Mouse (Mus musculus) hindbrain, embryonic 11.5 days (tissue): ENCODE measurements around the gene Drosha. TPM values are rescaled to one million over a fixed set of nuclear protein-coding genes. Genes with fewer than 3 reads are reported as not detected.

ENCODE experiments used
- ATAC-seq: fragments of 200-750 bp; cut with Nextera tagmentation; 2 replicates; pipeline ENCODE4 v1.8.0; 2017; ENCODE audit warnings: mild to moderate bottlenecking, moderate TSS enrichment, moderate library complexity; ENCODE audit not compliant: low FRiP score
- DNase-seq: peaks from one replicate; pipeline ENCODE4 v3.0.0-alpha.2; 2015; ENCODE audit warnings: low spot score
- H3K27ac ChIP-seq: fragments of 300-500 bp; sonication (generic); 2 replicates; pipeline ENCODE4 v1.5.1; 2014; ENCODE audit warnings: mild to moderate bottlenecking, low read depth, low read length
- H3K27me3 ChIP-seq: fragments of 300-500 bp; sonication (generic); 2 replicates; pipeline ENCODE4 v1.6.1; 2014; ENCODE audit warnings: mild to moderate bottlenecking, low read length, moderate library complexity, mixed read lengths; ENCODE audit not compliant: control insufficient read depth, insufficient read depth
- H3K36me3 ChIP-seq: fragments of 300-500 bp; sonication (generic); 2 replicates; pipeline ENCODE4 v1.6.1; 2014; ENCODE audit warnings: mild to moderate bottlenecking, low read length, moderate library complexity, mixed read lengths; ENCODE audit not compliant: control insufficient read depth, insufficient read depth
- H3K4me1 ChIP-seq: fragments of 300-500 bp; sonication (generic); replicated peaks from 2 replicates; pipeline ENCODE4 v1.6.1; 2014; ENCODE audit warnings: low read length, mixed read lengths; ENCODE audit not compliant: control insufficient read depth, insufficient read depth
- H3K4me2 ChIP-seq: fragments of 300-500 bp; sonication (generic); replicated peaks from 2 replicates; pipeline ENCODE4 v1.6.1; 2014; ENCODE audit warnings: mild to moderate bottlenecking, low read depth, low read length
- H3K4me3 ChIP-seq: fragments of 300-500 bp; sonication (generic); 2 replicates; pipeline ENCODE4 v1.5.1; 2014; ENCODE audit warnings: low read depth, low read length
- H3K9ac ChIP-seq: fragments of 300-500 bp; sonication (generic); 2 replicates; pipeline ENCODE4 v1.6.1; 2014; ENCODE audit warnings: low read depth, low read length
- H3K9me3 ChIP-seq: fragments of 300-500 bp; sonication (generic); 2 replicates; pipeline ENCODE4 v1.6.1; 2016; ENCODE audit warnings: low read length; ENCODE audit not compliant: control insufficient read depth
- WGBS: fragments of 180-500 bp; shearing (Covaris S2); extraction: QIAGEN DNeasy Blood & Tissue Kit; methylation state at CpG from one replicate; pipeline ENCODE4 v1.1.7; 2014; 5-methylcytosine and 5-hydroxymethylcytosine counted together
- polyA plus RNA-seq: library from polyadenylated mRNA; unstranded; fragments of >200 nt; fragmentation: Nextera tagmentation; extraction: Ambion mirVana; gene quantifications from 2 replicates; pipeline ENCODE4 v1.2.1, GENCODE M21; 2014

Drosha gene
- polyA plus RNA-seq, 1 experiment from 2014 or later = 68.4 TPM

DNA sequence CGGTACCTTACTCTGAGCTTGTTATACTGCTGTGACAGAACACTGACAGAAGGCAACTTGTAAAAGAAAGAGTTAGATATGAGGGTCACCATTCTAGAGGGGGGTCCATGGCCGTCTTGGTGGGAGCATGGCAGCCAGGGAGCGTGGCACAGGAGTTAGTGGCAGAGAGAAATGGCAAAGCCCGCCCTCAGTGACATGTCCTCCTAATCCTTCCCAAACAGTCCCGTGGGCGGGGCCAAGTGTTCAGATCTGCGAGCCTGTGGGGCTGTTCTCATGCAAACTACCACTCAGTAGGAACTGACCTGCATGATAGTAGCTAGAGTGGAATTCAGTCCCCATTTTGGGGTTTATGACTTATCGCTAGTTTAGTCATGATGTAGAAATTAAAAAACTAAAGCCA, 73.2 kb downstream of the Drosha start:
- Histone ChIP-seq H3K27me3 (no peaks in the 10 kb centered on the region), H3K36me3 (peaks cover 8% of the 10 kb centered on the region; the same call in 1 of the 2 replicates), H3K4me1 (no peaks in the 10 kb centered on the region), H3K4me3 (no peak overlapping the region), H3K4me2 (no peak overlapping the region), H3K27ac (no peak overlapping the region), H3K9ac (no peak overlapping the region), H3K9me3 (no peaks in the 10 kb centered on the region)
- no peak for DNase-seq
- ATAC-seq = no peak
- 91% methylated on average over 8 of the region's 8 CpGs for WGBS

DNA sequence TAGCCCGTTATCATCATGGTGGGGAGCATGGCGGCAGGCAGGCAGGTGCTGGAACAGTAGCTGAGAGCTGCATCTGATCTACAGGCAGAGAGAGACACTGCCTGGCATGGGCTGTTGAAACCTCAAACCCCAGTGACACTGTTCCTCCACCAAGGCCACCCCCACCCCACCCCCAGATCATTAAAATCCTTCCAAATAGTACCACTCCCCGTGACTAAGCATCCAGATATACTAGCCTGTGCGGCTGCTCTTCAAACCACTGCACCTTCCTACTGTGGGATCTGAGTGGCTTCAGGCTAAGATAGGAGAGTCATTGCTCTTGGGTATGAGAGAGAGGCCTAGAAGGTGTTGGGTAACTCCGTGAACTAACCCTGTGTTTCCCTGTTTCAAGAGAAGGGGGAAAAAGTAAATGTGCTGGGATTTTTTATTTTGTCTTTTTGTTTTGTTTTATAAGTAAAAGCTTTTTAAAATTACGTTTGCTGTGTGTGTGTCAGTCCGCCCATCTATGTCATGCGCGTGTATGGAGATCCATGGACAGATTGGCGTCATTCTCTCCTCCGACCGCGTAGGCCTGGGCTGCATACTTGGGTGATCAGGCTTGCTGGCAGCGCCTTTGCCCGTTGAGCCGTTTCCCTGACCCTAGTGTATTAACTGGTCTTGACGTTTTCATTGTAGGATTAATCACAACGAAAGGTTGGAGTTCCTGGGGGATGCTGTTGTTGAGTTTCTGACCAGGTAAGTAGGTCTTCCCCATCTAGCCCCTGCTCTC, 76.0 kb downstream of the Drosha start:
- H3K27me3 ChIP-seq = no peaks in the 10 kb centered on the region
- H3K4me2 ChIP-seq = no peak overlapping the region
- ATAC-seq (no peak), DNase-seq (no peak)
- H3K27ac ChIP-seq = no peak overlapping the region
- WGBS = 91% methylated on average over 18 of the region's 18 CpGs
- H3K9ac ChIP-seq = no peak overlapping the region
- no peak overlapping the region for H3K4me3 ChIP-seq
- H3K4me1 ChIP-seq = no peaks in the 10 kb centered on the region
- H3K36me3 ChIP-seq = peaks cover 11% of the 10 kb centered on the region
- H3K9me3 ChIP-seq = no peaks in the 10 kb centered on the region

DNA sequence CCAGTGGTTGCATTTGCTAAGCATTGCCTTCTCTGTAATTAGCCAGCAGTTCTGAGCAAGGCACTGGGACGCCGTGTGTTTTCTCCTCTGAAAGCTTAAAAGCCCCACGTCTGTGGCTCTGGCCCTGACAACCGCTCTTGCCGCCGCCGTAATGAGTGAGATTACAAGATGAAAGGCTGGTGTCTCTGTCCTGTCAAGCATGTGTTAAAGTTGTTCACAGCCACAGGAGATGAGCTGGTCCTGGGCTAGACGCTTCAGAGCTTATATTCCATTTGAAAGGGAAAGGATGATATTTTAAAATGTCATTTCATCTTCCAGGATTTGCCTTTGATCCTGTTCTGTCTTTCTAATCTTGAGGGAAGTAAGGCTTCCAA, 76.6 kb downstream of the Drosha start:
- Histone ChIP-seq H3K4me3 (no peak overlapping the region), H3K4me2 (no peak overlapping the region), H3K4me1 (no peaks in the 10 kb centered on the region), H3K9ac (no peak overlapping the region), H3K27ac (no peak overlapping the region), H3K36me3 (peaks cover 10% of the 10 kb centered on the region), H3K27me3 (no peaks in the 10 kb centered on the region), H3K9me3 (no peaks in the 10 kb centered on the region)
- WGBS = 92% methylated on average over 8 of the region's 8 CpGs
- DNase-seq = no peak
- ATAC-seq = no peak

DNA sequence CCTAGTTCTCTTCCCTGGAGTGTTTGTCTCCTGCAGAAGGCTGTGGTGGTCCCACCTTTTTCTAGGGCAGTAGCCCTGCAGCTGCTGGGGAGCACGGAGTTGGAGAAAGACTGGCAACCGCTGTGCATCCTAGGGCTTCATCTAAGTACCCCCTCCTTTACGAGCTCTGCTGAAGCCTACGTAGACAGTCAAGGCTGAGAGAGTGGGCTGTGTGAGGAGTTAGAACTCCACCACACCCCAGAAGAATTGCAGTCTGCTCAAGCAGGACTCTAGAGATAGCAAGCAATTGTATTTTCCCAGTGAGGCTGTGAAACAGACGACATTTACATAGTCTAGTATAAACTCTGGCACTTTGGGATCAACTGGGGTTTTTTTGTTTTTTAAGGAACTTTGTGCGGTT, 79.8 kb downstream of the Drosha start:
- Histone ChIP-seq H3K9ac (no peak overlapping the region), H3K27me3 (no peaks in the 10 kb centered on the region), H3K27ac (no peak overlapping the region), H3K4me1 (no peaks in the 10 kb centered on the region), H3K4me2 (no peak overlapping the region), H3K9me3 (no peaks in the 10 kb centered on the region), H3K4me3 (no peak overlapping the region), H3K36me3 (peaks cover 11% of the 10 kb centered on the region)
- ATAC-seq = no peak
- 93% methylated on average over 6 of the region's 6 CpGs for WGBS
- DNase-seq = no peak

DNA sequence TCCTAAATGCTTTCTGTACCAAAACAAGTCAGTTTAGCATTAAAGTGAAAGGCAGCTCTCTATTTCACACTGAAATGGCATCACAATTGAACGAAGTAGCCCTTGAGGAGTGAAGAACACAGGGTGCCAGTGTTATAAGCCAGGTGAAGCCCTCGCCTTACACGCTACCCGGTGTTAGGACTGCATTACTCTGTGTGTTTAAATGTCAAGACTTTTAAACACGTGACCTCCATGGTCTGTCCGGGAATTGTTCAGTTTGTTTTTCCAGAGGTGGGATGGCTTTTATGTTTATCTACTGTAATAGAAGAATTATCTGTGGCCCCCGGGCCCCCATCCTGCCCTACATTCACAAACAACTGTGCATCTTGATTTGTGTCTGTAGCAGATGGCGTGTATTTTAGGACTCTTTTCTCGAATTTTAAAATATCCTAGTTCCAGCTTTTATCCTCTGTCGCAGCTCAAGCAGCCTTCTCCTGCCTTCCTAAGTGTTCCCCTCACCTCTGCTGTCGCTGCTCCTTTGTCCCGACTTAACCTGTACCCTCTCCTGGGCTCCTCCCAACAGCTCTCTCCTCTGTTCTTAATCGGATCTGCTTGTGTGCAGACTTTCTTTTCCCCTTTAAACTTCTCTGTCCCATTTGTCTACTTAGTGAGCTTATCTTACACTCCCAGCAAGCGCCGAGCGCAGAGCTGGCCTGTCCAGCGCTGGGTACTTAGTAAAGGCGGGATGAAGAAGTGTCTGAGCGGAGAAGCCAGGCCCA, 83.5 kb downstream of the Drosha start:
- H3K4me3 ChIP-seq = no peak overlapping the region
- DNase-seq = no peak
- H3K27ac ChIP-seq = no peak overlapping the region
- no peaks in the 10 kb centered on the region for H3K27me3 ChIP-seq
- WGBS = 92% methylated on average over 19 of the region's 19 CpGs
- H3K9ac ChIP-seq = no peak overlapping the region
- H3K9me3 ChIP-seq = no peaks in the 10 kb centered on the region
- ATAC-seq = no peak
- H3K4me1 ChIP-seq = no peaks in the 10 kb centered on the region
- peaks cover 8% of the 10 kb centered on the region for H3K36me3 ChIP-seq
- no peak overlapping the region for H3K4me2 ChIP-seq

DNA sequence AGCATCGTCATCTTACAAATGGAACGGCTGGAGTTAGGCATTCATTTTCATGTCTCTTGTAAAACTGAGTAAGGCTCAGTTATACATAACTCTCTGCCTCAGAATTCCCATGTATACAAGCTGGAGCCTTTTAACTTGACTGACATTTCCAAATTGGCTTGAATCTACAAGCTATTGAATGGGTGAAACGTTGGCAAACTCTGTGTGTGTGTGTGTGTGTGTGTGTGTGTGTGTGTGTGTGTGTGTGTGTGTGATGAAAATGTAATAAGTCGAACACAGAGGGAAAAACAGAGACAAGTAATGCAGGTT, 84.1 kb downstream of the Drosha start:
- no peak overlapping the region for H3K9ac ChIP-seq
- WGBS = 88% methylated on average over 4 of the region's 4 CpGs
- ATAC-seq (no peak), DNase-seq (no peak)
- H3K9me3 ChIP-seq = no peaks in the 10 kb centered on the region
- H3K27ac ChIP-seq = no peak overlapping the region
- H3K4me3 ChIP-seq = no peak overlapping the region
- H3K4me2 ChIP-seq = no peak overlapping the region
- H3K4me1 ChIP-seq = no peaks in the 10 kb centered on the region
- no peaks in the 10 kb centered on the region for H3K27me3 ChIP-seq
- peaks cover 8% of the 10 kb centered on the region for H3K36me3 ChIP-seq

DNA sequence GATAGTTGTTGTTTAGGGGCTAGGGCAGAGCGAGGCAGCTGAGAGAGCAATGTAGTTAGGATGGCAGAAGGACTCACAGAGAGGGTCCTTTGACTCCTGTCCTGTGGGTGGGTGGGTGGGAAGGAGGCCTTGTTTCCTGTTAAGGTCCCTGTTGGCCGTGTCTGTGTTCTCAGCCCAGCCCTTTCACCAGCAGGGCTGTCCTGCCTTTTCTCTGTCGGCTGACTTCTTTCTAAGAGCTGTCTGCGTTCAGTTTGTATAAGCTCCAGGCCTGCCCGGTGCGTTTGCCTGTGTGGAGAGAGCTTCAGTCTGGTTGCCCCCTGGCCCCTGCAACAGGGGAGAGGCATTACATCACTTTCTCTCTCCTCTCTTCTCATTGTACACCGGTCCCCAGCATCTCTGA, 84.6 kb downstream of the Drosha start:
- 68% methylated on average over 7 of the region's 7 CpGs for WGBS
- H3K4me1 ChIP-seq = no peaks in the 10 kb centered on the region
- H3K27ac ChIP-seq = no peak overlapping the region
- H3K36me3 ChIP-seq = peaks cover 8% of the 10 kb centered on the region
- no peaks in the 10 kb centered on the region for H3K9me3 ChIP-seq
- H3K4me2 ChIP-seq = no peak overlapping the region
- ATAC-seq (no peak), DNase-seq (no peak)
- no peaks in the 10 kb centered on the region for H3K27me3 ChIP-seq
- no peak overlapping the region for H3K4me3 ChIP-seq
- H3K9ac ChIP-seq = no peak overlapping the region

DNA sequence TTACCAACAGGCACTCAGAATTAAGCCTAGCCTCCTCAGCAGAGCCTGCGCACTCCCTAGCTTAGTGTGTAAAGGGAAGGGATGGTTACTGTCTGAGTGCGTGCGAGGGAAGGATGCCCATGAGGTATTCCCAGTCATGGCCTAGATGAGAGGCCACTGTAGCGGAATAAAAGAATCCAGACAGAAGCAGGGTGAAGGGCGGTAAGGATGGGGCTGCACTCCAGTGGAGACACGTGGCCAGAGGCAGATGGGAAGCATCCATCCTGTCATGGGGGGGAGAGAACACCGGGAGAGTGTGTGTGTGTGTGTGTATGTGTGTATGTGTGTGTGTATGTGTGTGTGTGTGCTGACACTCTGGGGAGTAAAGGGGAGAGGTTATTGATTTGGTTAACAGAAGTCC, 86.5 kb downstream of the Drosha start:
- Histone ChIP-seq H3K27ac (no peak overlapping the region), H3K36me3 (peaks cover 5% of the 10 kb centered on the region; the same call in 1 of the 2 replicates), H3K9ac (no peak overlapping the region), H3K4me1 (no peaks in the 10 kb centered on the region), H3K4me3 (no peak overlapping the region), H3K27me3 (no peaks in the 10 kb centered on the region), H3K4me2 (no peak overlapping the region), H3K9me3 (no peaks in the 10 kb centered on the region)
- DNase-seq = no peak
- 88% methylated on average over 7 of the region's 7 CpGs for WGBS
- 0 out of 2 replicates have a peak, but pooled peaks have one; percentile 35 for ATAC-seq

DNA sequence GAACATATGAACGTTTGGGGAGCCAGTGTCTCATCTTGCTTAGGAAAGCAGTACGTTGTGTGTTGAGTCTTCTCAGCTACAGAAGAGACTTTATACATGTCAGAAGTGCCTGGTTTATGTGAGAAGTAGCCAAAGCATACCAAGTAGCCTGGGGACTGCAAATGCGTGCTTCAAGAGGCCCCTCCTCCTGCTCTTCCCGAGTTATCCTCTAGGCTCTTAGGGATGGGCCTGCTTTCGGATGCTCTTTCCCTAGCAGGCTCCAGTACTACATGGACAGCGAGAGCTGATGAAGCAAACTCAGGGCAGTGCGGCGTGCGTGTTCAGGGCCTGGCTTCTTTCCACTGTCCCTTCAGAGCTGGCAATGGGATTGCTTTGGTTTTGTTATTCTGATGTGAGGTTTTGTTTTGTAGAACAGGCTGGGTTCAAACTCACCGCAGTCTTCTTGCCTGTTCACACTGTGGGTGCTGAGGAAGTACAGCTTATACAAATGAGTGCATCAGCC, 91.8 kb downstream of the Drosha start:
- no peaks in the 10 kb centered on the region for H3K9me3 ChIP-seq
- no peak overlapping the region for H3K4me3 ChIP-seq
- DNase-seq (no peak), ATAC-seq (no peak)
- H3K27me3 ChIP-seq = no peaks in the 10 kb centered on the region
- WGBS = 84% methylated on average over 10 of the region's 10 CpGs
- H3K4me2 ChIP-seq = no peak overlapping the region
- H3K36me3 ChIP-seq = peaks cover 3% of the 10 kb centered on the region; the same call in 1 of the 2 replicates
- H3K4me1 ChIP-seq = no peaks in the 10 kb centered on the region
- no peak overlapping the region for H3K27ac ChIP-seq
- H3K9ac ChIP-seq = no peak overlapping the region
